Mouse (Mus musculus): ENCODE measurements around the gene Apobec2. TPM values are rescaled to one million over a fixed set of nuclear protein-coding genes. Genes with fewer than 3 reads are reported as not detected.

Apobec2 gene
- polyA plus RNA-seq, 1 experiment from 2014 or later = 0.80 TPM

Other genes starting within 250 kb of the Apobec2 start
- 0.06 TPM in 1 of 2 replicates, not detected in the other for gene Trem1, start 200.2 kb downstream of the Apobec2 start, polyA plus RNA-seq (2015; fragmentation: Nextera tagmentation; extraction: Ambion mirVana)
- gene Trem3, start 185.2 kb downstream of the Apobec2 start, polyA plus RNA-seq (2015; fragmentation: Nextera tagmentation; extraction: Ambion mirVana) = 0.27 TPM in 1 of 2 replicates, not detected in the other
- gene Treml4, start 168.6 kb downstream of the Apobec2 start, polyA plus RNA-seq (2015; fragmentation: Nextera tagmentation; extraction: Ambion mirVana) = 1.1 TPM in 1 of 2 replicates, not detected in the other
- gene Treml2, start 133.4 kb downstream of the Apobec2 start, polyA plus RNA-seq (2015; fragmentation: Nextera tagmentation; extraction: Ambion mirVana) = 0.70 TPM in 1 of 2 replicates, not detected in the other
- 0.07 and 0.24 TPM in 2 replicates for gene B430306N03Rik, start 116.8 kb downstream of the Apobec2 start, polyA plus RNA-seq (2015; fragmentation: Nextera tagmentation; extraction: Ambion mirVana)
- 5.1 and 5.8 TPM in 2 replicates for gene Trem2, start 86.5 kb downstream of the Apobec2 start, polyA plus RNA-seq (2015; fragmentation: Nextera tagmentation; extraction: Ambion mirVana)
- gene Treml1, start 73.0 kb downstream of the Apobec2 start, polyA plus RNA-seq (2015; fragmentation: Nextera tagmentation; extraction: Ambion mirVana) = 0.99 and 1.2 TPM in 2 replicates
- gene Nfya, start 23.0 kb downstream of the Apobec2 start, polyA plus RNA-seq (2015; fragmentation: Nextera tagmentation; extraction: Ambion mirVana) = 12.1 and 15.9 TPM in 2 replicates
- gene Oard1, start 22.9 kb downstream of the Apobec2 start, polyA plus RNA-seq (2015; fragmentation: Nextera tagmentation; extraction: Ambion mirVana) = 46.2 and 47.2 TPM in 2 replicates
- 0.47 and 1.3 TPM in 2 replicates for gene Tspo2, start 18.6 kb upstream of the Apobec2 start, polyA plus RNA-seq (2015; fragmentation: Nextera tagmentation; extraction: Ambion mirVana)
- 0.17 and 0.18 TPM in 2 replicates for gene Unc5cl, start 22.0 kb upstream of the Apobec2 start, polyA plus RNA-seq (2015; fragmentation: Nextera tagmentation; extraction: Ambion mirVana)

All from neural tube, embryonic 13.5 days (tissue).